Mouse (Mus musculus) heart, embryonic 14.5 days (tissue): ENCODE results near the gene Slc25a26. TPM values are rescaled to one million over a fixed set of nuclear protein-coding genes. Genes with fewer than 3 reads are reported as not detected.

Source experiments
- ATAC-seq: fragments of 200-750 bp; cut with Nextera tagmentation; 2 replicates; pipeline ENCODE4 v1.8.0; 2017; ENCODE audit warnings: low read depth, moderate TSS enrichment; ENCODE audit not compliant: insufficient number of reproducible peaks, insufficient read depth, low FRiP score
- H3K27ac ChIP-seq, 2 experiments: fragments of 200-500 bp in 1 of 2; fragments of 300-500 bp in 1 of 2; sonication (generic) in 1 of 2; replicated peaks in 1 of 2; 2 replicates each; pipeline ENCODE4 v1.5.1; 2012 to 2014; ENCODE audit warnings: low read depth in 2 of 2, low read length in 2 of 2, control low read depth in 1 of 2, mild to moderate bottlenecking in 1 of 2, mixed read lengths in 1 of 2; ENCODE audit not compliant: control insufficient read depth in 1 of 2, insufficient read depth in 1 of 2
- H3K27me3 ChIP-seq: fragments of 300-500 bp; sonication (generic); 2 replicates; pipeline ENCODE4 v1.6.1; 2014; ENCODE audit warnings: mild to moderate bottlenecking, low read length, control low read depth; ENCODE audit not compliant: control insufficient read depth, insufficient read depth
- H3K36me3 ChIP-seq: fragments of 300-500 bp; sonication (generic); 2 replicates; pipeline ENCODE4 v1.6.1; 2014; ENCODE audit warnings: mild to moderate bottlenecking, control low read depth, low read length, mixed read lengths; ENCODE audit not compliant: control insufficient read depth, insufficient read depth
- H3K4me1 ChIP-seq, 2 experiments: fragments of 200-500 bp in 1 of 2; fragments of 300-500 bp in 1 of 2; sonication (generic) in 1 of 2; 2 replicates each; pipeline ENCODE4 v1.6.1; 2012 to 2014; ENCODE audit warnings: low read length in 2 of 2, control low read depth in 1 of 2, mixed read lengths in 1 of 2; ENCODE audit not compliant: control insufficient read depth in 2 of 2, insufficient read depth in 2 of 2
- H3K4me2 ChIP-seq: fragments of 300-500 bp; sonication (generic); 2 replicates; pipeline ENCODE4 v1.6.1; 2014; ENCODE audit warnings: mild to moderate bottlenecking, low read length
- H3K4me3 ChIP-seq, 2 experiments: fragments of 200-500 bp in 1 of 2; fragments of 300-500 bp in 1 of 2; sonication (generic) in 1 of 2; 2 replicates each; pipeline ENCODE4 v1.5.1; 2012 to 2014; ENCODE audit warnings: low read length in 2 of 2, mild to moderate bottlenecking in 2 of 2, control low read depth in 1 of 2, low read depth in 1 of 2, moderate library complexity in 1 of 2; ENCODE audit not compliant: control insufficient read depth in 1 of 2, insufficient read depth in 1 of 2
- H3K9ac ChIP-seq: fragments of 300-500 bp; sonication (generic); 2 replicates; pipeline ENCODE4 v1.6.1; 2014; ENCODE audit warnings: mild to moderate bottlenecking, low read length
- H3K9me3 ChIP-seq: fragments of 300-500 bp; sonication (generic); 2 replicates; pipeline ENCODE4 v1.6.1; 2016; ENCODE audit warnings: low read length, control low read depth; ENCODE audit not compliant: control insufficient read depth
- WGBS: fragments of 180-500 bp; shearing (Covaris S2); extraction: QIAGEN DNeasy Blood & Tissue Kit; methylation state at CpG from one replicate; pipeline ENCODE4 v1.1.7; 2014; 5-methylcytosine and 5-hydroxymethylcytosine counted together
- polyA plus RNA-seq: library from polyadenylated mRNA; unstranded; fragments of >200 nt; fragmentation: Nextera tagmentation; extraction: Ambion mirVana; gene quantifications from 2 replicates; pipeline ENCODE4 v1.2.1, GENCODE M21; 2014

The Slc25a26 gene
- polyA plus RNA-seq, 1 experiment from 2014 or later = 13.7 TPM

- 63% methylated on average over 15 of the region's 15 CpGs for WGBS
- H3K9me3 ChIP-seq = no peaks in the 10 kb centered on the region
- peaks cover 10 to 18% of the 10 kb centered on the region in 2 experiments; a peak in 3 of 4 replicates for H3K4me1 ChIP-seq
- H3K4me3 ChIP-seq = no peak overlapping the region
- peaks cover 45% of the 10 kb centered on the region for H3K36me3 ChIP-seq
- H3K27me3 ChIP-seq = no peaks in the 10 kb centered on the region
- no peak overlapping the region for H3K4me2 ChIP-seq
- no peak overlapping the region for H3K27ac ChIP-seq
- H3K9ac ChIP-seq = no peak overlapping the region
- ATAC-seq = no peak
Measured at GRCm38 (mm10) chr6:94627714-94628595, 127.8 kb downstream of the Slc25a26 start.

- H3K27me3 ChIP-seq = no peaks in the 10 kb centered on the region
- no peak overlapping the region for H3K9ac ChIP-seq
- no peaks in the 10 kb centered on the region for H3K9me3 ChIP-seq
- peaks cover 10 to 18% of the 10 kb centered on the region in 2 experiments; a peak in 3 of 4 replicates for H3K4me1 ChIP-seq
- H3K36me3 ChIP-seq = peaks cover 38% of the 10 kb centered on the region
- WGBS = 73% methylated on average over 6 of the region's 6 CpGs
- H3K27ac ChIP-seq = no peak overlapping the region
- no peak overlapping the region for H3K4me2 ChIP-seq
- no peak overlapping the region for H3K4me3 ChIP-seq
- no peak for ATAC-seq
Measured at GRCm38 (mm10) chr6:94628787-94629186, 128.7 kb downstream of the Slc25a26 start.

- no peak overlapping the region for H3K4me3 ChIP-seq
- no peak overlapping the region; the same call in 1 of the 2 replicates for H3K9ac ChIP-seq
- H3K9me3 ChIP-seq = no peaks in the 10 kb centered on the region
- H3K4me2 ChIP-seq = no peak overlapping the region
- H3K27ac ChIP-seq = no peak overlapping the region
- no peaks in the 10 kb centered on the region for H3K27me3 ChIP-seq
- peaks cover 14% of the 10 kb centered on the region for H3K36me3 ChIP-seq
- peaks cover 19 to 23% of the 10 kb centered on the region in 2 experiments for H3K4me1 ChIP-seq
- ATAC-seq = no peak
- 79% methylated on average over 7 of the region's 7 CpGs for WGBS
Measured at GRCm38 (mm10) chr6:94631051-94631778, 131.1 kb downstream of the Slc25a26 start.

- Histone ChIP-seq H3K36me3 (peaks cover 11% of the 10 kb centered on the region), H3K27ac (no peak overlapping the region), H3K4me3 (no peak overlapping the region), H3K9me3 (no peaks in the 10 kb centered on the region), H3K4me2 (no peak overlapping the region), H3K27me3 (no peaks in the 10 kb centered on the region), H3K9ac (no peak overlapping the region; the same call in 1 of the 2 replicates), H3K4me1 (peaks cover 18 to 23% of the 10 kb centered on the region in 2 experiments)
- 89% methylated on average over 6 of the region's 6 CpGs for WGBS
- ATAC-seq = no peak
Measured at GRCm38 (mm10) chr6:94631779-94632082, 131.6 kb downstream of the Slc25a26 start.

- H3K4me2 ChIP-seq = no peak overlapping the region
- H3K4me1 ChIP-seq = peaks cover 25 to 32% of the 10 kb centered on the region in 2 experiments
- H3K9me3 ChIP-seq = no peaks in the 10 kb centered on the region
- peaks cover 5% of the 10 kb centered on the region; the same call in 1 of the 2 replicates for H3K36me3 ChIP-seq
- H3K4me3 ChIP-seq = no peak overlapping the region
- no peak overlapping the region for H3K27ac ChIP-seq
- WGBS = 42% methylated on average over 4 of the region's 4 CpGs
- H3K9ac ChIP-seq = no peak overlapping the region
- no peaks in the 10 kb centered on the region for H3K27me3 ChIP-seq
- no peak for ATAC-seq
Measured at GRCm38 (mm10) chr6:94634274-94634673, 134.1 kb downstream of the Slc25a26 start.

- Histone ChIP-seq H3K36me3 (peaks cover 4% of the 10 kb centered on the region; the same call in 1 of the 2 replicates), H3K27ac (no peak overlapping the region), H3K27me3 (no peaks in the 10 kb centered on the region), H3K9ac (no peak overlapping the region), H3K4me3 (no peak overlapping the region), H3K4me2 (no peak overlapping the region), H3K4me1 (peaks cover 25 to 32% of the 10 kb centered on the region in 2 experiments), H3K9me3 (no peaks in the 10 kb centered on the region)
- 65% methylated on average over 9 of the region's 9 CpGs for WGBS
- no peak for ATAC-seq
Measured at GRCm38 (mm10) chr6:94634710-94635109, 134.6 kb downstream of the Slc25a26 start.

GRCm38 (mm10) chr6:94635343-94635742, 135.2 kb downstream of the Slc25a26 start:
- H3K27me3 ChIP-seq = no peaks in the 10 kb centered on the region
- no peak overlapping the region for H3K27ac ChIP-seq
- no peak overlapping the region for H3K9ac ChIP-seq
- no peaks in the 10 kb centered on the region for H3K9me3 ChIP-seq
- no peak overlapping the region for H3K4me3 ChIP-seq
- ATAC-seq = no peak
- H3K4me1 ChIP-seq = peaks cover 29 to 35% of the 10 kb centered on the region in 2 experiments
- 75% methylated on average over 1 of the region's 1 CpGs for WGBS
- no peak overlapping the region for H3K4me2 ChIP-seq
- no peaks in the 10 kb centered on the region for H3K36me3 ChIP-seq
